Mouse (Mus musculus) spleen, postnatal 4 days (tissue): ENCODE measurements at regions not wholly inside any gene's neighbourhood (a gene's known extent, or its start where the extent isn't known, plus 50 kb on each side); places are given as distances from the start of the nearest gene placed in this dataset.
"Not testable (repeated sequence)": the region's sequence is repeated elsewhere in the genome, so short reads cannot be mapped to it uniquely, and the experiment has no call there.

Experiments
- DNase-seq, 2 experiments: peaks; one replicate each; pipeline ENCODE4 v3.0.0; 2022; ENCODE audit warnings: low spot score in 2 of 2

DNA sequence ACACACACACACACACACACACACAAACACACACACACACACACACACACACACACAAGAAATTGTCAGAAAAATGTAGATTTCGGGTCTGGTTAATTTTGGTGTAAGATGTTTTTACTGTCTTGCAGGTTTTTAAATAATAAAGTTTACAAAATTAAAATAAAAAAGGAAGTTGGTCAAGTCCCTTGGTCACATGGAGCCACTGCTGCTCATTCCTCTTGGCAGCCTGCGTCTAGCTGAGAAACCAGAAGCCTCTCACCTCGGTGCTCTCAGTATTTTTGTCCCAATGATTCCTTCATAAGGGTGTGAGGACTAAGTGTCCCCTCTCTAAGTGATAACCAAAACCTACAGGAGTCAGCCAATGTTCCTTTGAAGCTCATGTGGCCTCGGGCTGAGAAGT, 76.8 kb upstream of the Smg1 start:
- no peak for DNase-seq

DNA sequence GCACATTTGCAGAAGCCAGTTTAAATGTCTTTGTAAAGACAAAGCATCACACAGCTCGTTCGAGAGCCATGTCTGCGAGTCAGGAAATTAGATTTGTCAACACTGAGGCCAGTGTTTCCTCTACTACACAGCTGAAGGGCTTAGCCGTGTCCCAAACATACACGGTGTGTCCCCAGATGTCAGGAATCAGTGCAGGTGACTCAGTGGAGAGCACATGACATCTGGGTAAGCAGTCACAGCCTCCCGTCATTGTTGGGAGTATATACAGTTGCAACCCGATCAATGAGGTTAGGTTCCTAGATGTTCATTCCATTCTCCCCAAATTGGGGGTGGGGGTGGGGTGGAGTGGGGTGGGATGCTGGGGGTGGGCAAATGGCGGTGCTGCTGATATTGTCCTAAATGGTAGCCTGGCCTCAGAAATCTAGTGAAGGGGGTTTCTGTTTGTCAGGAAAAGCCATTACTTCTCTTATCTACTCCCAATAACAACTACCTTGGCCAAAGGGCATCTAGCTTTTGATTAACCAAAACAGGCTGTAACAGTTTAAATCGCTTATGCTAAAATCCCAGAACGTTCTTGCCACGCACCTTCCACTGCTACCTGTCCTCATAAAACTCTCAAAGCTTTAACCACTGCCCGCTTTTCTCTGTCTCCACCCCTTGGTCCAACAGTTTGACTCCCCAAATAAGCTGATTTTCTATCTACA, 75.1 kb upstream of the Smg1 start:
- no peak for DNase-seq

DNA sequence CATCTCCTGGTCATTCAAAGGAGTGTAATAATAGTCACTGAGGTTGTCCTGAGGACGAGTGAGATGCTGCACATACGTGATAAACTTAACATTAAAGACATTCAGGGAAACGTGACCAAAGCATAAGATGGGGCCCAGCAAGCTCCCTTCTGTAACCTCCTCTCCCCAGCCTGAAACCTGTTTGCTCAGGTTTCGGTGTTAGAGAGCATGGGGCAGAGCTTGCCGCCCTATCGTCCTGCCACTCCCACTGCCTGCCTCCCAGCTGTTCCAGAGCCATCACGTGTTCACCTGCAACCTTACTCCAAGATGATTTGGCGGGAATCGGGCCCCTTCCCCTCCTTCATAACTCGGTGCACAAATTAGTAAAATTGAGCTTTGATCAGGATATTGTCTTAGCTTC, 71.4 kb upstream of the Smg1 start:
- DNase-seq = not testable (repeated sequence)

DNA sequence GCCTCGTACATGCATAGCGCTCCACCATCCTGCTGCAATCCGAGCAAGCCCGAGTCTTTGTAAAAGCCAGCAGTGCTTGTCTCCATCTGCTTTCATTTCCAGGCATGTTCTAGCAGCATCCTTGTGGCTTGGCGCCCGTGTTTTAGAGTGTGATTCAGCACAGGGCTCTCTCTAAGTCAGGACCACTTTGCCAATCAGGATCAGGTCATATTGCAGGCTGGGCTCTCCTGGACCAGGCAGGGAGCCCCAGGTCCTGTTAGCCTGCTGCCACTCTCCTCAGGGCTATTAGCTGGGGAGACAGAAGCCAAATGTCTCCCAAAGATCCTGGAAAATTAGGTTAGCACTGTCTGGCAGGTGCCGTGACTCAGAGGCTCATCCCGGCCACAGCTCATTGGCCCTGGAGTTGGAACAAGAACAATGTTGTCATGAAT, 70.8 kb upstream of the Smg1 start:
- DNase-seq = no peak

DNA sequence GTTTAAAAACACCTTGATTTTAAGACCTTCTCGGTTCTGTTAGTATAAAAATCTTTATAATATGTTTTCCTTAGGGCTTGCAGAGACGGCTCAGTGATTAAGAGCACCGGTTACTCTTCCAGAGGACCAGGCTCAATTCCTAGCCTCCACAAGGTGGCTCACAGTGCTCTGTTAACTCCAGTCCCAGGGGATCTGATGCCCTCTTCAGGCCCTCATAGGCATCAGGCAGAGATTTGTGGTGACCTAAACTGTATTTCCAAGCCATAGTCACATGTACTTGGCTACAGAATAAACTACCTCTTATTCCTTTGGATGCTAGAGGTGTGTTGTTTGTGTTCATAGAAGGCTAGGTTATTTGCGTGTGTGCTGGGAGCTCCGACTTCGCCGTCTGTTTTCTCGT, 70.3 kb upstream of the Smg1 start:
- no peak for DNase-seq

DNA sequence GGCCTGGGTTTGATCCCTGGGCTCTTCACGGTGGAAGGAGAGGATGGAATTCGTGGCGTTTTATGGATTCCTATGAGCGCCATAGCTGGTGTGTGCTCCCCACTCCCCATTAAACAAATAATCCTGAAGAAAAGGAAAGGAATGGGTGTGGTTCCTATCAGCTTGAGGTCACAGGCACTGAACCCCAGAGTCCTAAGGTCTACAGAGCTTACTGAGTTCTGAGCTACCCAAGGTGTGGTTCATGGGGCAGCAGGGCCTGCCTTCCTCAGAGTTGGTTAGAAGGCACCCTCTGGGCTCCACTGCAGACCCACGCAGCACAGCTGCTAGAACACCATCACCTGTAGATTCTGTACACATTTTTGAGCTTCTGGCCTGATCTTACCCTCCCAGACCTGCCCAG, 66.3 kb upstream of the Smg1 start:
- DNase-seq = no peak

DNA sequence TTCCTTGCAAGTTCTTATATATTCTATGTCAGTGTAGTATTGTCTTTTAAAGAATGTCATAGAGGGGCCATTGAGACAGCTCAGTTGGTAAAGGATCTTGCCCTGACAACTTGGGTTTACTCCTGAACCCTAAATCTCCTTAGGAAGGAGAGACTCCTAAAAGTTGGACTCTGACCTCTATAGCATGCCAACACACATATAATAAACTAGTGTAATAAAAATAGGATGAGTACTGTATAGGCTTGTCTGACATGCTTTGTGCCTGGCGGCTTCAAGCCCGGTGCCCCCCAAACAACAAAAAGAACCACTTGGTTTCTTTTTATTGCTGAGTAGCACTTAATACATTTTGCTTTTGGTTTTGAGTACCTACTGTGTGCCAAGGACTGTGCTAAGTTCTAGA, 65.4 kb upstream of the Smg1 start:
- DNase-seq = no peak

DNA sequence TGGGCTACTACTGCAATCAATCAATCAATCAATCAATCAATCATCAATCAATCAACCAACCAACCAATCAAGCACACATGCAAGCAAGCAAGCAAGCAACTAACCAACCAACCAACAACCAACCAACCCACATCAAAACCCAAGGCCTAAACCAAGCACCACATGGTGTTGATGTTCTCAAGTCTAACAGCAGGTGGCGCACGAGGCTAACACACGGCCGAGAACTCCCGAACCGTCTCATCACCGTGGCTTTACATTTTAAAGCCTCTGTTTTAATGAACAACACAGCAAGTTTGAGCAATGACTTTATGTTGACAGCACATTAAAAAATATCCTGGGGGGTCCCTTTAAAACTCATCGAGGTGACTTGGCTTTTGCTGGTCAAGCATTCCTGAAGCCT, 61.3 kb upstream of the Smg1 start:
- peak; percentile 68 to 91 for DNase-seq

DNA sequence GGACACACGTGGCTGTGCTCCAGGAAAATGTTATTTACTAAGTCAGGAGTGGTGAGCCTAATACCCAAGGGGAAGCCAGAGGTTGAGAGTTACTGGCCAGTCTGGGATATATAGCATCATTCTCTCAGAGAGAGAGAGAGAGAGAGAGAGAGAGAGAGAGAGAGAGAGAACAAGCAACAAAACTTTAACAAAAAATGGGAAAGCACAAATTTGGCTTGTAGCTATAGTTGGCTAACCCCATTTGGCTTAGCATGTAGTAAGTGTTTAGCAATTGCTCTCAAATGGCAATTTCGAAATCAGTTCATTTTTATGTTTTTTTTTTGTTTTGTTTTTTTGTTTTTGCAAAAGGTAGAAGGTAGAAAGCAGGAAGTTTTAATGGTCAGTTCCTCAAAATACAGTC, 60.9 kb upstream of the Smg1 start:
- DNase-seq = no peak

DNA sequence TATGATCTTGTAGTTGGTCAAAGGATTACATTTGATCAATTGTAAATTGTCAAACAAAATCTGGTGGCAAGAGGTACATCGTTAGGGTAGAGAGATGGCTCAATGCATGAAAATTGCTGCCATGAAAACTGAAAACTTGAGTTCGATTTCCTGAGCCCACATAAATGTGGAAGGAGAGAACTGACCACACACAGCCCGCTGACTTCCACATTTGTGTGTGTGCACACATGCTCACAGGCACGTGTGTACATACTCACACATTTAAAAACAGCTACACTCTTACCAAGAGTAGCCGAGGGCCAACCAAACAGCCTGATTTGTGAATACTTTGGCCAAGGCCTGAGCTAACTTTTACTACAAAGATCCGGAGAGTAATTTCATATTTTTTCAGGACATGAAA, 60.5 kb upstream of the Smg1 start:
- DNase-seq = no peak

DNA sequence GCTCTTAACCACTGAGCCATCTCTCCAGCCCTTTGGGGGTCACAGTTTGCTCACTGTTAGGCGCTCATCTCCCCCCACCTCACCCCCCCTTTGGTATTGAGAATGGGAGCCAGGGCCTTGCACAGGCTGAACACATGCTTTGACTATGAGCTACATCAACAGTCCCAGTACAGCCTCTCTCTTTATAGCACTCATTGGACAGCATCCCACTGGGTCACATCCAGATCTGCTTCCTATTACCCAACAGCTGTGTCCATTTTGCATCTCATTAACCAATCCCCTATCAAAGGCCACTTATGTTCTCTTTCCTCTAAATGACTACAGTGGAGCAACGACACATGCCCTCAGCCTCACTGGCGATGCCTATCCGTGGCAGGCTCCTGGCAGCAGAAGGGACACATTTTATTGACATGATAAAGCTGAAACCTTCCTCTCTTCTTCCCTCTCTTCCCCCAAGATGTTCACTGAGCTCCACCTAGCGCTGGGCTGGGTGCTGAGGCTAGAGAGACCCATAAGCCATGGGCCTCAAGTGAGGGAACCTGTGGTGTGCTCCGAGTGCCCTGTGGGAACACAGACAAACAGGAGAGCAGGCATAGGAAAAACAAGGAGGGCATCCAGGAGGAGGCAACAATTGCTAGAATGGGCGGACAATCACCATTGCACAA, 57.3 kb upstream of the Smg1 start:
- no peak for DNase-seq

DNA sequence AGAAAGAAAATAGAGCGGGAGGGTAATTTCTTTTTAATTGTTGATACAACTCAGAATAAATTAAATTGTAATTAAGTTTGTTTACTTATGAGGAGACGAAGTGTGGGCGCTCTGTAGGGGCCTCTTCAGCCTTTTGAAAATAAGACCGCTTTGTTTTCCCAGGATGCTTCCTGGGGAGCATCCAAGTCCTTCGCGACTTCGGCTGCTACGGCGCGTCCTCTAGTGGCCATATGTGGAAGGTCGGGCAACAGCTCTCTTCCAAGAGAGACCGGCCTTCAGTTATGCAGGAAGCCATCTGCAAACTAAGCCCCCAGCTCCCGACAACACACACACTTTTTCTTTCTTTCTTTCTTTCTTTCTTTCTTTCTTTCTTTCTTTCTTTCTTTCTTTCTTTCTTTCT, 54.1 kb upstream of the Smg1 start:
- peak; percentile 68 to 87 for DNase-seq

DNA sequence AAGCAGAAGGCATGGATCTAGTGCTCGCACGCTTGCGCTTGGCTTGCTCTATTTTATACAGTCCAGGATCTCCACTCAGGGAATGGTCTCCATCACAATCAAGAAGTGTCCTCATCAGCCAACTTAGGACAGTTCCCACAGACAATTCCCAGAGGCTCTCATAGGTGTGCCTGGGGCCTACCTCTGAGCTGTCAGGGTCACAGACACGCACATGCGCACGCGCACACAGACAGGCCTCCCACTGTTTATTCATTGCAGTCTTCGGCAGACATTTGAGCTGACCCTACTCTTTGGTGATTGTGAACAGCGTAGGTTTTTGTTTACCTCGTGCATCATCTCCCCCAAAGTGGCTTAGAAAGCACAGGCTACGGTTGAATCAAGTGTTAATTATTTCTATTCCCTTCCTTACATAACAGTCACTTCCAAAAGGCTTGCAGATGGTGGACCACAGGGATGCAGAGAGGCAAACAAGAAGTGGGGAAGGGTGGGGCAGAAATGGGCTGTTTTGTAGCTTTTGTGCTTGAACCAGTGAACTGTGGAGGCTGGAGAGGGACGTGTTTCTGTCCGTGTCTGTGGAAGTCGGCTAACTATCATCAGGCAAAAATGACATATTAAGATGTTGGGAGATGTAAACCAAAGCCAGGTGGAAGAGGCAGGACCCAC, 53.5 kb upstream of the Smg1 start:
- DNase-seq = no peak

DNA sequence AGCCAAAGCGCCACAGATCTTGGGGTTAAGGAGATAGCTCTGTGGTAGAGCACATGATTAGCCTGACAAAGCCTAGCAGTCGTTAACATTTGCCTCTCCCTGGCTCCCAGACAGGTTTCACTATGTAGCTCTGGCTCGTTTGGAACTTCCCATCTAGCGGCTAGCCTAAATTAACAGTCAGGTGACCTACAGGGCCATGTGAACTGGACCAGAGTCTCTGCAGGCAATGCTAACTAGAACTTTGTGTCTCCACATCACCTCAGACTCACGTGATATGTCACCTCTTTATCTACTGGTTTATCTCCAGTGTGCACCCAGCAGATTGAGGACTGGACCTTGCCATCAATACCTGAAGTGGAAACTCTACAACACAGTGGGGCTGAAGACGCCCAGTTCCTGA, 52.4 kb upstream of the Smg1 start:
- DNase-seq = no peak

DNA sequence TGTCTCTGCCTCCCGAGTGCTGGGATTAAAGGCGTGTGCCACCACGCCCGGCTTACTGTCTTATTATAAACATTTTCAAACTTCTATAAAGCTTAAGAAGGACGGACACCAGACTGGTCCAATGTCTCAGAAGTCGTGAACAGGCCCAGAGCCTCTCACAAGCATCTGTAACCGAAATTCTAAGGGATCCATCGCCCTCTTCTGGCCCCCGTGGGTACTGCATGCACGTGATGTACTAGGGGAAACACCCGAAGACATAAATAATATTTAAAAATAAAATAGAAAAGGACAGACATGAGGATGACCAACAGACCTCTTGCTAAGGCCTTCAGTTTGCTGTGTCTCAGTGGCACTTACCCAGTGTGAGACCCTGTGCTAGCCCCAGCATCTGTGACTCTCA, 51.8 kb upstream of the Smg1 start:
- DNase-seq = peak; percentile 37 to 81

DNA sequence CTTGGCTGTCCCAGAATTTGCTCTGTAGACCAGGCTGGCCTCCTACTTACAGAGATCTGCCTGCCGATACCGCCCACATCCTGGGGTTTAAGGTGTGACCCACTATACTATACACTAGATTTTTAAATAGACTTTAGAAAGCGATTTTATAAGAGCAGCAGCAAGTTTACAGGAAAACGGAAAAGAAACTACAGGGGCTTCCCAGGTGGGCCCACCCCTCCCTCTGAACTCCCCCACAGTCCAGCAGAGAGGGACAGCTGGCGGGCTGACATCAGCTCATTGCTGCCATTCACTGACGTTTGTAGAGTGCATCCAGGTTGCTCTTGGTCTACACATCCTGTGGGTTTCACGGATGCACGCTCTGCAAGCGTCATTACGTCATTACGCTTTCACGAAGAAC, 51.2 kb upstream of the Smg1 start:
- DNase-seq = no peak
